Mouse (Mus musculus): Measurements from ENCODE around the gene Tnpo3. TPM values are rescaled to one million over a fixed set of nuclear protein-coding genes. Genes with fewer than 3 reads are reported as not detected.

Tnpo3 gene
- total RNA-seq, 2 experiments from 2014 or later = 67.8 to 68.7 TPM

DNA sequence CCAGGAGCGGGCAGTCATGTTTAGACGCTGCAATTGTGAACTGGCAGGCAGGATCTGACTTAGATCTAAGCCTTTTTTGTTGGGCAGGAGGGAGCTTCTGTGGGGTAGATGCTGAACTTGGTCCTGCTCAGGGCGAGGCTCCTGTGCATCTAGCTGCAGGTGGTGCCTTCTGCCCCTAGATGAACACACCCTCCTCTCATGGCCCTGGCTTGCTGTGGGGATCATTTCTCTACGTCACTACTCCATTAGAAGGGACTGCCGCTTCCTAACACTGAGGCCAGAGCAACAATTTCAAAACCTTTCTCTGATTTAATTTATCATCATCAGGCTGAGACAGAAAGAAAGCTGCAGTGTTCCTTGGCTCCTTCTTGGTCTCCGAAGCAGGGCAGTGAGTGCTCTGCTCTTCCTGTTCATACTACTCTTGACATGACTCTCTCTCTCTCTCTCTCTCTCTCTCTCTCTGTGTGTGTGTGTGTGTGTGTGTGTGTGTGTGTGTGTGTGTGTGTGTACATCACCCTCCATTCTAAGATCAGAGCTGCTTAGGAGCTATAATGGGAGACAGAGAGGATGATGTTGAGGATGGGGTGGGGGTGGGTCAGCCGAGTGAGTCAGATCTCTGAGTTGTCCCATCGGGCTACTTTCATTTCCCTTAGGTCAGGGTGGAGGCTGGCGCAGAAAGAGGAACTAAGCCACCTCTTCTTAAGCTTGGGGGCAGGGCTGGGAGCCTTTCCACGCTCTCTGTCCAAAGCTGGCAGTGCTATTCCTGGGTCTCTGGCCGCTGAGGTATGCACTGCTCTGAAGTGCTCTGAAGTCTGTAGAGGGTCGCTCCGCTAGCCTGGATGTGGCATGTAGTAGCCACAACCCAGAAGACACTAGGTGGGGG is 80.9 kb downstream of the Tnpo3 start:
- no peak for DNase-seq (ENCODE audit: low spot score in 2 of 2)

DNA sequence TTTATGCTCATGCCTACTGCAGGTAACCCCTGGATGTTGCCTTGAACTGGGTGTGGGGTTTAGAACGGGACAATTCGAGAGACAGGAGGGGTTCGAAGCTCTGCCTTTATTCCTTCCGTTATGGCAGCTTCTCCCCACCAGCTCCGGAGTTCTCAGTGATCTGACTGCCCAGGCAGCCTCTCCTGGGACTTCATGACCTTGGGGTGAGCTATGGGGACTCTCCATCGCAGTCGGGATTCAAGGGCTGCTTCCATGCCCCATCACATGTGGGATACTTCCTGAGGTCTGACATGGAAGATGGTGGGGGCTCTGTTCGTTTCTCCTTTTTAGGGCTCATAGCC is 81.6 kb downstream of the Tnpo3 start:
- DNase-seq (ENCODE audit: low spot score in 2 of 2) = no peak

GRCm38 (mm10) chr6:29527361-29528164 is 82.1 kb downstream of the Tnpo3 start:
- no peak for DNase-seq (ENCODE audit: low spot score in 2 of 2)

- DNase-seq (ENCODE audit: low spot score in 2 of 2) = no peak
Measured at GRCm38 (mm10) chr6:29526281-29527251, 83.1 kb downstream of the Tnpo3 start, which contains the start of gene Irf5. Irf5 (plus strand) TSS chr6:29526625.

- no peak for DNase-seq (ENCODE audit: low spot score in 2 of 2)
Measured at GRCm38 (mm10) chr6:29525256-29525655, 84.4 kb downstream of the Tnpo3 start.

GRCm38 (mm10) chr6:29524034-29524489 is 85.6 kb downstream of the Tnpo3 start:
- no peak for DNase-seq (ENCODE audit: low spot score in 2 of 2)

DNA sequence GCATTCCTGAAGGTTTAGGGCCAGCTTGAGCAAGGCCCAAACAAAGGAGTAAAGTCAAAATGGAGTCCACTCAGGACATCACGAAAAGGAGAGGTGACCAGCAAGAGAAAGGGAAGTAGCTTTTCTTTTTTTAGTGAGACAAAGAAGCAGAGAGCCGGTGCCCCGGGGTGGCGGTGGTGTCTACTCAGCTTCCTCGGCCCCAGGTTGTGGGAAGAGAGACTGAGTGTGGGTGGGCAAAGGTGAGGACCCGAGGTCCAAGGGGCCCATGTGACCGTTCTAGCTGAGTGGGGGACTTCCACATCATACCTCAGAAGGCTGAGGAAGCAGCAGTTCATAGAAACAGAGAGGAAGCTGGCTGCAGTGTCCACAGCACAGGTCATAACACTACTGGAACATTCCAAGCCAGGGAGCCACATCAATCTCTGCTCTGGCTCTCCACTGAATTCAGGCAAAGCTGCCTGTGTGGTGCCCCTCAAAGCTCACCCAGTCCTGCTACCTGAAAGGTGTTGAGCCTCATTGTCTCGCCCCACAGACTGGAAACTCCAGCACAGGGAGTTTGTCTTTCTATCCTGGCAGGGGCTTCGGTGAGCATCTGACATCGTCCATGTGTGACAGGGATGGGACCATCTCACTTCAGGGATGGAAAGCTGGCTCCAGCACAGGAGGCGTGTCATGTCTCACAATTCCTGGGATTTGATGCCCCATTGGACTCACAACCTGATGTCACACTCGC is 86.2 kb downstream of the Tnpo3 start:
- no peak for DNase-seq (ENCODE audit: low spot score in 2 of 2)

- DNase-seq (ENCODE audit: low spot score in 2 of 2) = no peak
Measured at GRCm38 (mm10) chr6:29522626-29523300, 86.9 kb downstream of the Tnpo3 start.

DNA sequence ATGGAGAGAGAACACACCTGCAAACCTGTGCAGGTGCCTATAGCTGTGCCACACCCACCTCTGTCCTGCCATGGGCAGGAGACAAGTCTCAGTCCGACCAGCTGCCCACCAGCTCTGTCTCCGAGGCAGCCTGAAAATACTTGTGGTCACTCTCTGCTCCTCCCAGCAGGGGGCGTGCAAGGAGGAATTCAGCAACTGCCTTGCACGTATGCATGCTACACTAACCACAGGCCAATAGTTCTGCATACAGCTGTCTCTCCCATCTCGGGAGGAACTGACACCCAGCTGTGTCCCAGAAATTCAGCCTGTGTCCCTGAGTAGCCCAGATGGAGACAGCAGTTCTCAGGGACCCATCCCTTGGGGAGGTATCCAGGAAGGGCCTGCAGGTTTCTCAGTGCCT is 92.5 kb downstream of the Tnpo3 start:
- peak; percentile 46 to 63 for DNase-seq (ENCODE audit: low spot score in 2 of 2)

DNA sequence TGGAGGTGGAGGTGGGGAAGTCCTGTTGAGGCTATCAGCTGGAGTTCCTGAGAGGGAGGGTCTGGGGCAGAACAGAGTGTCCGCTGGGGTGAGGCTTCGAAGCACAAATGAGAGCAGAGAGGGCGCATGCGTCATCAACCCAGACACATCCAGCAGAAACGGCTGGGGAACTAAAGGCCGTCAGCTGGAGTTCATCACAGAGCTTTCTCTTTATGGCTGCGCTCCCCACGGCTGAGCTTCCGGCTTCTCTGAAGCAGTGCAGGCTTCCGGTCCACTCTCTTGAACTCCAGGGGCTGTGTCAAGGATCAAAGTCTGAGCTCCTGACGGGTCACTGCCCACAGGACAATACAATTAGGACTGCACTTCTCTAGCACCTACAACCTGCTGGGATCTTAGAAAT is 96.4 kb downstream of the Tnpo3 start:
- no peak for DNase-seq (ENCODE audit: low spot score in 2 of 2)

GRCm38 (mm10) chr6:29509086-29509485 is 100.6 kb downstream of the Tnpo3 start:
- no peak for DNase-seq (ENCODE audit: low spot score in 2 of 2)

DNA sequence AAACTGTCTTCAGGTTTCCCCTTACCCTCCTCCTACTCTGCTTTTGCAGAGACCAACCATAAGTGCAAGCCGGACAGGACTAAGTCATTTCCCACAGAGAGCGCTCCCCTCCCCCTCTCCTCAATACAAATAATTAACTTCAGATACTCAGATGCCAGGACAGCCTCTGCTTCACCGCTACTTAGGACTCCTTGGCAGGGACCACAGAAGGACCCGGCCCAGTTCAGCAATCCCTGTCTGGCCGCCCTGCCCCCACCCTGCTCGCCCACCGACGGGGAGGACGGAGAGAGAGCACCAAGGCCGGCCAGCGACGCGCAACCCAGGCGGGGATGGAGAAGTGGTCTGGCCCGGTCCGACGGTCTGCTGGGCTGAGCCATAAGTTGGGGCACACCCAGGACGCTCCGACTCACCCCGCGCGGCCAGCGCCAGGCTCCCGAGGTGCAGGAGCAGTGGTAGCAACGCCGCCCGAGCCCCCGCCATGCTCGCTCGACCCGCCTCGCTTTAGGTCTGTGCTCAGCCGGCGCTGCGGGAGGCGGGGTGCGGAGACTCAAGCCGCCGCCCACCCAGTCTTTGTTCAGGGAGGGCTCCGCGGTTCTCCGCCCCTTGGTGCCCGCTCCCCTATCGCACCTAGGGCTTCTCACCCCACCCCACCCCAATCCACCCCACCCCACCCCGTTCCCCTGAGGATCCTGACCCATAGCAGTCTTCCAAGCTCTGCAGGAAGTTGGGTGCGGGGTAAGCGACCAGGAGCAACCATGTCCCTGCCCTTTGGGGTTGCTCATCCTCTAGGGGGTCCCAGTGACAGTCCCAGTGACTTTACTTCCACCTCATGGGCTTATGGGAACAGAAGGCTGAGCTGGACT is 102.0 kb downstream of the Tnpo3 start, which contains the start of gene Kcp:
Gene Kcp, minus strand, starts transcription at position 506 of the 863 bp plus-strand sequence.
- no peak for DNase-seq (ENCODE audit: low spot score in 2 of 2)

DNA sequence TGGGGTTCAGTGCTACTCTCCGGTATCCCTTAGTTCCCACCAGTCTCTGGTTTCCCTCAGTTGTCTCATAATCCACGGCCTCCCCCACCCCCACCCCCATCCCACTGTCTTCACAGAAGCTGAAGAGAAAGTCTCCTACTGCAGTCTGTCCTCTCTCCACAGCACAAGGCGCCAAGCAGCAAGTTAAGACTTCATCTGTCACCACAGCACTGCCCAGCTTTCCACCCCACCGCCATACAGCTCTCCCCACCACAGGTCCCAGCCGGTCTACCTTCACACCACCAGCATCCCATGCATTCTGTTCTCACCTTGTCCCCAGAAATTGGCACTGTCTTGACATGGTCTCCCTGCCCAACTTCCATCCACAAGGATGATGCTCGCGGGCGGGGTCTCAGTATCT is 102.9 kb downstream of the Tnpo3 start:
- no peak for DNase-seq (ENCODE audit: low spot score in 2 of 2)

- DNase-seq (ENCODE audit: low spot score in 2 of 2) = no peak
Measured at GRCm38 (mm10) chr6:29505493-29505892, 104.2 kb downstream of the Tnpo3 start.

DNA sequence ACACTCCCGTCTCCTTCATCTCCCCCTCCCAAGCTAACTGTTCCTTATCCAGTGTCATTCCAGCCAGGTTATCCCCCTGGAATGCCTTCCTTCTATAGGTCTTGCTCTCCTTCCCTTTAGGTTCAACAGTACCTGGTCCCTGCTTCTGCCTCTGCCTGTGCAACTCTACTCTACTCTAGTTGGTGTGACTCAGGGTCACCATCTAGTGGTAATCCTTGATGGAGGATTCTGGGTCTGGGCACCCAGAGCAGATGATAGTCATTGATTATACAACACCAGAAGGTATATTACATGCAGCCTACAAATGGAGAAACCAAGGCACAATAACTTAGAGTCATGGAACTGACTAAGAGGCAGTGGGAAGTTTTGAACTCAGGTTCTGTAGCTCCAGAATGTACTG is 108.1 kb downstream of the Tnpo3 start:
- DNase-seq (ENCODE audit: low spot score in 2 of 2) = no peak

- DNase-seq (ENCODE audit: low spot score in 2 of 2) = no peak
Measured at GRCm38 (mm10) chr6:29500810-29501209, 108.9 kb downstream of the Tnpo3 start.

DNA sequence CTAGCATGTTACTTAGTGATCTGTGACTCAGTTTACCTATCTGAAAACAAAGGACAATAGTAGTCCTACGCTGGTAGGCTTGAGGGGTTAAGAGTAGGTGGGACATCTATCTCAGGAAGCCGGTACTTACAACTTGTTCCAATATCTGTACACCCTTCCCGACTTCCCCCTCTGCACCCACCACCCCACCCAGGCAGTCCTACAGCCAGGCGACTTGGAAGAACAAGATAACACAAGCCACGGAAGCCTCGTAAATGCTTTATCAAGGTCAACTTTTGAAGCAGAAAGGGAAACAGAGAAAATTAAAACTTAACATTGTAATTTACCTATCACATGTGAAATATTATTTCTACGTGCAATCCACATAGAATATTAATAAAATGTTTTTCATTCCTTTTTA is 109.5 kb downstream of the Tnpo3 start:
- DNase-seq (ENCODE audit: low spot score in 2 of 2) = no peak

DNA sequence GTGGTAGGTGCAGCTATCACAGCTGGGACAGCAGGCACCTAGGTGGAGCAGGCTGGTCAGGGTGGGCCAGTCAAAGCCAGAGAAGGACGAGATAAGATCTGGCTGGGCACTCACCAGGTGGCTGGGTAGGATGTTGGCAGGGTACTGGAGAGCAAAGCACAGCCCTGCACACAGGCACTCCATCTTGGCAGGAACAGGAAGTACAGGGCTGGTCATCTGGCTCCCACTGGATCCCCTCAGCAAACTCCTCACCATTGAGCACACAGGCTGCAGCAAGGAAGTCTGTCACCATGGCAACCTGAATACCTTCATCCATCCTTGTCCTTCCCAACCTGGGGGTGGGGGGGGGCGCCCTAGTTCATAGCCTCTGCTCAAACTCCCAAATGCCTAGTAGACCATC is 111.9 kb downstream of the Tnpo3 start:
- no peak for DNase-seq (ENCODE audit: low spot score in 2 of 2)

DNA sequence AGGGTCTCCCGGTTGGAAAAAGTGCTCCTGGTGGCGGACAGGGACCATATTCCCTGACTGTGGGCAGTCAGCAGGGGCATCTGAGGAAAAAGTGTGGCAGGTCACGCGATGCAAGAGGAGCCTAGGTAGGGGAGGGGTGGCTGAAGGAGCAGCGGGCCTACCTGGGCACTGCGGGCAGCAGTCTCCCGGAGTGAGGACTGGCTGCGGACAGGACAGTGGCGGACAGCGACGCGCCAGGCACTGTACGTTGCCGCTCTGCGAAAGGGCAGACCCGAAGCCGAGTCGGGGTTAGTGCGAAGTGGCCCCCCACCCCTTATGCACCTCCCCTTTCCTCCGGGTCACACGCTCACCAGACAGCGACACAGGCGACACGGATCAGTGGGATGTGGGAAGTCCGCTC is 113.4 kb downstream of the Tnpo3 start:
- DNase-seq (ENCODE audit: low spot score in 2 of 2) = no peak

Measured in layer of hippocampus, postnatal 14 days (tissue).